Comparison of ENCODE assay signal across 17 mouse cellular contexts in genomic region chr6:101291944-101292343, GRCm38 (mm10).
DNase-seq lines count a peak whose midpoint lies in the region; TF ChIP-seq lines count a peak whose summit lies in the region.
"Had no signal": no experiment of that assay in that cellular context is flagged by ENCODE, and none has a peak within 500 bp of the region (broad histone marks: within the 10 kb centered on the region; RNA-seq: fewer than 3 reads in every experiment).

No protein-coding gene starts in this region.

- peak; percentile 54 to 62 for TF ChIP-seq EP300 in MEL (IDR thresholded peaks at IDR 0.05; ENCODE audit: low read depth in 1 of 2, low read length in 2 of 2)

- no peak overlapping the region for H3K4me3 ChIP-seq in MEL (ENCODE audit: control insufficient read depth in 1 of 2, insufficient read depth in 1 of 2, low read depth in 2 of 2, low read length in 2 of 2)

- DNase-seq in MEL (ENCODE audit: low read depth, low spot score): no peak
- DNase-seq in frontal cortex, postnatal 36 days (ENCODE audit: low spot score in 2 of 2): no peak
- DNase-seq: adrenal gland, adult 2 months; adrenal gland, adult 8-10 months; adrenal gland, postnatal 10 days; adrenal gland, postnatal 14 days; adrenal gland, postnatal 25 days; adrenal gland, postnatal 36 days; B cell, adult 2 months; cerebellum, adult 11 months; cerebellum, adult 11-12 months; cerebellum, adult 18-20 months; cerebellum, adult 2 months; cerebellum, adult 8-10 months had no signal

- no peaks in the 10 kb centered on the region for H3K9me3 ChIP-seq in MEL (replicated peaks; ENCODE audit: insufficient read depth, low read length)

- H3K9ac ChIP-seq in MEL (ENCODE audit: control insufficient read depth, low read depth, low read length, poor library complexity, severe bottlenecking): no peak overlapping the region

- TF ChIP-seq RAD21 in MEL (IDR thresholded peaks at IDR 0.05; ENCODE audit: low read depth, low read length): no peak

- H3K27ac ChIP-seq in MEL (ENCODE audit: control insufficient read depth, low read depth, low read length): no peak overlapping the region

- H3K36me3 ChIP-seq in MEL (ENCODE audit: control insufficient read depth in 1 of 2, insufficient read depth in 2 of 2, low read length in 2 of 2): peaks cover 0 to 69% of the 10 kb centered on the region in 2 experiments; a peak in 2 of 4 replicates
- H3K36me3 ChIP-seq: G1E had no signal

- H3K4me1 ChIP-seq in MEL (ENCODE audit: control insufficient read depth in 1 of 2, insufficient read depth in 2 of 2, low read length in 2 of 2): peaks cover 33 to 69% of the 10 kb centered on the region in 2 experiments

- TF ChIP-seq CTCF in MEL (IDR thresholded peaks at IDR 0.05 in 2 of 3, conservative IDR thresholded peaks at IDR 0.05 in 1 of 3; ENCODE audit: control insufficient read depth in 1 of 3, insufficient read depth in 1 of 3, low read depth in 2 of 3, low read length in 3 of 3, poor library complexity in 1 of 3, severe bottlenecking in 1 of 3): no peak

- no peaks in the 10 kb centered on the region for H3K27me3 ChIP-seq in MEL (ENCODE audit: control insufficient read depth in 1 of 2, insufficient read depth in 2 of 2, low read length in 2 of 2)
- H3K27me3 ChIP-seq: CH12.LX, Patski had no signal

- no peaks in the 10 kb centered on the region; the same call in 1 of the 2 replicates for H3K79me2 ChIP-seq in MEL (ENCODE audit: control insufficient read depth, insufficient read depth, low read length, poor library complexity)

- TF ChIP-seq POLR2A in MEL (IDR thresholded peaks at IDR 0.05; ENCODE audit: control insufficient read depth in 1 of 2, insufficient read depth in 1 of 2, low read depth in 1 of 2, low read length in 2 of 2, poor library complexity in 1 of 2): no peak

TF ChIP-seq in MEL, 35 proteins besides CTCF, POLR2A, EP300 and RAD21:
- TF ChIP-seq GATA1 (IDR thresholded peaks at IDR 0.05; ENCODE audit: low read depth, low read length) (peak; percentile 77), TBP (IDR thresholded peaks at IDR 0.05; ENCODE audit: low read depth, low read length) (no peak), ETS1 (IDR thresholded peaks at IDR 0.05; ENCODE audit: low read depth, low read length) (peak; percentile 40), TCF12 (IDR thresholded peaks at IDR 0.05; ENCODE audit: low read depth, low read length) (peak; percentile 61; the same call in 1 of the 2 replicates), USF2 (IDR thresholded peaks at IDR 0.05; ENCODE audit: borderline replicate concordance in 1 of 2, insufficient read depth in 1 of 2, low read depth in 1 of 2, low read length in 2 of 2) (no peak), NRF1 (IDR thresholded peaks at IDR 0.05; ENCODE audit: insufficient read depth, low read depth, low read length, poor library complexity, severe bottlenecking) (no peak)
